Mouse (Mus musculus): ENCODE results near the gene Cdk2. TPM values are rescaled to one million over a fixed set of nuclear protein-coding genes. Genes with fewer than 3 reads are reported as not detected.

Gene Cdk2
- polyA plus RNA-seq, 2 experiments, result 106 to 132 TPM

DNA sequence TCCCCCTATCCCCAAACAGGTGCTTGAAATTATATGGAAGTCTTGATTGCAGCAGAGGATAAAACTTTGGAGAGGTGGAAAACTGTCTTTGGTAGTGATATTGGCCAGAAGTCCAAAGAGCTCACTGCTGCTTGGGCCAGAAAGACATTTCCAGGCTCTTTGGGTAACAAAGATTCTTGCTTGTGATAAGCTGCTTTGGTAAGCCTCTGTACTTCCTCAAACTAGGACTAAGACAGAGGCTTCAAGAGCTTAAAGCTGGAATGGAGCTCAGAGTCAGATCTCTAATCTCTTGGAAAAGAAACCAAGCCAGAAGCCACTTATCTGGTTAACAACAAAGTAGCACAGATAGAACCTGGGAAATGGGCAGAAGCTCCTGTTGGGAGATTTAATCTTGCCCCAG is 42.4 kb downstream of the Cdk2 start:
- no peak for TF ChIP-seq POLR2A (IDR thresholded peaks at IDR 0.05; ENCODE audit: borderline replicate concordance, extremely low read depth, insufficient read depth, insufficient read length)
- H3K27ac ChIP-seq (replicated peaks; ENCODE audit: low read depth, low read length), result no peak overlapping the region
- no peak overlapping the region for H3K4me2 ChIP-seq (replicated peaks; ENCODE audit: low read depth, low read length, severe bottlenecking)
- no peak overlapping the region for H3K9ac ChIP-seq (ENCODE audit: low read depth, low read length, severe bottlenecking)
- no peaks in the 10 kb centered on the region for H3K4me1 ChIP-seq (ENCODE audit: control insufficient read depth, insufficient read depth, low read length)
- no peak for ATAC-seq (ENCODE audit: low FRiP score, low read depth)
- H3K9me3 ChIP-seq (ENCODE audit: control insufficient read depth, low read length), result no peaks in the 10 kb centered on the region
- no peaks in the 10 kb centered on the region for H3K27me3 ChIP-seq (ENCODE audit: control insufficient read depth, insufficient read depth, low read length)
- no peak for DNase-seq (ENCODE audit: low spot score)
- H3K36me3 ChIP-seq (ENCODE audit: control insufficient read depth, insufficient read depth, low read length), result no peaks in the 10 kb centered on the region
- no peak overlapping the region for H3K4me3 ChIP-seq (replicated peaks; ENCODE audit: low read length)

DNA sequence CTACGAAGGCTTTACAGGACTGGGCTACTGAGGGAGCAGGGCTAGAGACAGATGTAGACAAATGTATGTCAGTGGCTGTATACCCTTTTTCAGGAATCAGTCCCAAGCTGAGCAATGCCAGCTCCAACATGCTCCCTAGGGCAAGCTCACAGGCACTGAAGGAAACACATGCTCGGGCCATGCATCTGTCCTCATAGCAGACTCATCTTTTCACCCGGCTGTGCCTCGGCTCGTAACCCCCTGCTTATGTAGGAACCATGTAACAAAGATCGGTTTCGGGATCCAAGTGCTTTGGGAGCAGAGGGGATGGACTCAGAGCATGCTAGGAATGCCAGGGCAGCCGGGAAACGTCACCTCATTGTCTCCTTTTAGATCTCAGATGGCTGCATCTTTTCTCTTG is 45.3 kb downstream of the Cdk2 start:
- no peak for TF ChIP-seq POLR2A (IDR thresholded peaks at IDR 0.05; ENCODE audit: borderline replicate concordance, extremely low read depth, insufficient read depth, insufficient read length)
- 57% methylated on average over 9 of the region's 9 CpGs for WGBS
- no peak for ATAC-seq (ENCODE audit: low FRiP score, low read depth)

DNA sequence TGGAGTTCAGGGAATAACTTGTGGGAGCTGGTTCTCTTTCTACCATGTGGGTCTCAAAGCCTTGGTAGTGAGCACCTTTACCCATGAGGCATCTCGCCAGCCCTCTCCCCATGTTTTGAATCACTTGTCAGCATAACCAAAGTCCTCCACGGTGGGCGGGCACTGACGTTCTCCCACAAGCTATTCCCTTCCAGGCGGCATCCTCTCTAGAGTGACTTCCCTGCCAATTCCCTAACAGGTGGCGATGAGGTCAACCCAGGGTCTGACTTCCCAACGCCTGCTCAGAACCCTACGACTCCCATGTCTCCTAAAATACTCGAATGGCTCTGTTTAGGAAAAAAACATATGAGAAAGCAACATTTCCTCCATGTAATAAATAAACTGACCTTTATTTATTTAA is 47.0 kb downstream of the Cdk2 start:
- WGBS, result 53% methylated on average over 9 of the region's 9 CpGs
- no peak for ATAC-seq (ENCODE audit: low FRiP score, low read depth)

More for the DNA sequence above, 45.3 kb downstream of the Cdk2 start:
- Histone ChIP-seq H3K9ac (ENCODE audit: low read depth, low read length, severe bottlenecking) (no peak overlapping the region), H3K4me3 (replicated peaks; ENCODE audit: low read length) (no peak overlapping the region), H3K36me3 (ENCODE audit: control insufficient read depth, insufficient read depth, low read length) (no peaks in the 10 kb centered on the region), H3K27me3 (ENCODE audit: control insufficient read depth, insufficient read depth, low read length) (no peaks in the 10 kb centered on the region), H3K9me3 (ENCODE audit: control insufficient read depth, low read length) (no peaks in the 10 kb centered on the region), H3K4me1 (ENCODE audit: control insufficient read depth, insufficient read depth, low read length) (no peaks in the 10 kb centered on the region), H3K27ac (replicated peaks; ENCODE audit: low read depth, low read length) (no peak overlapping the region), H3K4me2 (replicated peaks; ENCODE audit: low read depth, low read length, severe bottlenecking) (no peak overlapping the region)
- no peak for DNase-seq (ENCODE audit: low spot score)

DNA sequence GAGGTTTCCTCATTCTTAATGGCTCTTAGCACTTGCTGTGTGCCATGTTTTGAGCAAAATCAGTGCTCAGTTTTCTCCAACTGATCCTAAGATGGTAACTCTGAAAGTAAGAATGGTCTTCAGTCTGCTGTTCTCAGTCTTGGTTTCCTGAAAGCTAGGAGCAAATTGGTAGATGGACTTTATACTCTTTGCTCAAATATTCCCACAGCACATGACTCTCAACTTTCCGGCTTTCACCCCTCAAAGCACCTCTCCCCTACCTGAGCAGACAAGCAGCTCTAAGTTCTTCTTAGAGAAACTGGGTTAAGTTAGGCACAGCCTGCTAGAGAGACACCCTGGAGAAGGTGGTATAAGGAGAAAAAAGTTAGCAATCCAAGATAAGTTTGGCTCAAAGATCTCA is 48.1 kb downstream of the Cdk2 start:
- WGBS, result 93% methylated on average over 1 of the region's 1 CpGs
- TF ChIP-seq POLR2A (IDR thresholded peaks at IDR 0.05; ENCODE audit: borderline replicate concordance, extremely low read depth, insufficient read depth, insufficient read length), result no peak
- H3K4me2 ChIP-seq (replicated peaks; ENCODE audit: low read depth, low read length, severe bottlenecking), result no peak overlapping the region
- H3K9me3 ChIP-seq (ENCODE audit: control insufficient read depth, low read length), result no peaks in the 10 kb centered on the region
- DNase-seq (ENCODE audit: low spot score) (no peak), ATAC-seq (ENCODE audit: low FRiP score, low read depth) (no peak)
- no peak overlapping the region for H3K4me3 ChIP-seq (replicated peaks; ENCODE audit: low read length)
- no peaks in the 10 kb centered on the region for H3K36me3 ChIP-seq (ENCODE audit: control insufficient read depth, insufficient read depth, low read length)
- H3K27ac ChIP-seq (replicated peaks; ENCODE audit: low read depth, low read length), result no peak overlapping the region
- H3K4me1 ChIP-seq (ENCODE audit: control insufficient read depth, insufficient read depth, low read length), result no peaks in the 10 kb centered on the region
- no peak overlapping the region for H3K9ac ChIP-seq (ENCODE audit: low read depth, low read length, severe bottlenecking)
- no peaks in the 10 kb centered on the region for H3K27me3 ChIP-seq (ENCODE audit: control insufficient read depth, insufficient read depth, low read length)

More for the DNA sequence above, 47.0 kb downstream of the Cdk2 start:
- H3K9me3 ChIP-seq (ENCODE audit: control insufficient read depth, low read length), result no peaks in the 10 kb centered on the region
- no peaks in the 10 kb centered on the region for H3K27me3 ChIP-seq (ENCODE audit: control insufficient read depth, insufficient read depth, low read length)
- TF ChIP-seq POLR2A (IDR thresholded peaks at IDR 0.05; ENCODE audit: borderline replicate concordance, extremely low read depth, insufficient read depth, insufficient read length), result no peak
- no peaks in the 10 kb centered on the region for H3K4me1 ChIP-seq (ENCODE audit: control insufficient read depth, insufficient read depth, low read length)
- no peak overlapping the region for H3K4me3 ChIP-seq (replicated peaks; ENCODE audit: low read length)
- H3K4me2 ChIP-seq (replicated peaks; ENCODE audit: low read depth, low read length, severe bottlenecking), result no peak overlapping the region
- DNase-seq (ENCODE audit: low spot score), result peak; percentile 12
- no peaks in the 10 kb centered on the region for H3K36me3 ChIP-seq (ENCODE audit: control insufficient read depth, insufficient read depth, low read length)
- H3K27ac ChIP-seq (replicated peaks; ENCODE audit: low read depth, low read length), result no peak overlapping the region
- H3K9ac ChIP-seq (ENCODE audit: low read depth, low read length, severe bottlenecking), result no peak overlapping the region

DNA sequence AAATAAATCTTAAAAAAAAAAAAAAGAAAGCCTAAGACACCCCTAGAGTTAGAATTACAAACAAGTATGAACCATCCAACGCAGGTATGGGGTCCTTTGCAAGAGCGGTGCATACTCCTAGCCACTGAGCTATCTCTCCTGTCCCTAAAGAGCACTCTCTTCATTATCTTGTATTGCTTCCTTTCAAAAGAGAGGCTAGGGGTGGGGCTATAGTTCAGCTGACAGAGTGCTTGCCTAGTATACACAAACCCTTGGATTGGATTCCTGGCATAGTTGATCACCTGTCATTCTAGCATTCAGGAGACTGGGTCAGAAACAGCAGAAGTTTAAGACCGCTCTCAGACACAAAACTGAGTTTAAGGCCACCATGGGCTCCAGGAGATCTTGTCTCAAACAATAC is 49.6 kb downstream of the Cdk2 start:
- H3K27me3 ChIP-seq (ENCODE audit: control insufficient read depth, insufficient read depth, low read length), result no peaks in the 10 kb centered on the region
- H3K9me3 ChIP-seq (ENCODE audit: control insufficient read depth, low read length), result no peaks in the 10 kb centered on the region
- no peak for ATAC-seq (ENCODE audit: low FRiP score, low read depth)
- no peaks in the 10 kb centered on the region for H3K36me3 ChIP-seq (ENCODE audit: control insufficient read depth, insufficient read depth, low read length)
- H3K27ac ChIP-seq (replicated peaks; ENCODE audit: low read depth, low read length), result no peak overlapping the region
- DNase-seq (ENCODE audit: low spot score), result no peak
- H3K9ac ChIP-seq (ENCODE audit: low read depth, low read length, severe bottlenecking), result no peak overlapping the region
- H3K4me1 ChIP-seq (ENCODE audit: control insufficient read depth, insufficient read depth, low read length), result no peaks in the 10 kb centered on the region
- H3K4me2 ChIP-seq (replicated peaks; ENCODE audit: low read depth, low read length, severe bottlenecking), result no peak overlapping the region
- TF ChIP-seq POLR2A (IDR thresholded peaks at IDR 0.05; ENCODE audit: borderline replicate concordance, extremely low read depth, insufficient read depth, insufficient read length), result no peak
- no peak overlapping the region for H3K4me3 ChIP-seq (replicated peaks; ENCODE audit: low read length)
- WGBS, result 80% methylated on average over 3 of the region's 3 CpGs

DNA sequence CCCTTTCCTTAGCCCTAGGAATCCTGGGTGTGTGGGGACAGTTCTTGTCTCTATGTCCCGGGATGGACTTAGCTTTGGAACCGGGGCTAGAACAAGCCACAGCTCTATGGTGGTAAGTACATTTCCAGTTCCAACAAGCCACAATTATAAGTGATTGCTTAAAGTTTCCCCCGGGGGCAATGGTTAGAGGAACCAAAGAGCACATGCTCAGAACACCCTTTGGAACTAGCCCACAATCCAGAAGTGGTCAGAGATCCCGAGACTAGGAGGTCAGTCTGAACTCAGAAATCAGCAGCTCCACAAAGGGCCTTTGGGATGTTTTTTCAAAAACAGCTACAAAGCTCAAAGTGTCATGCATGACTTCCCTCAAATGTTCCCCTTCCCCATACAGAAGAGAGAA is 51.0 kb downstream of the Cdk2 start:
- no peak for TF ChIP-seq POLR2A (IDR thresholded peaks at IDR 0.05; ENCODE audit: borderline replicate concordance, extremely low read depth, insufficient read depth, insufficient read length)
- H3K27me3 ChIP-seq (ENCODE audit: control insufficient read depth, insufficient read depth, low read length), result no peaks in the 10 kb centered on the region
- no peak for ATAC-seq (ENCODE audit: low FRiP score, low read depth)
- no peaks in the 10 kb centered on the region for H3K4me1 ChIP-seq (ENCODE audit: control insufficient read depth, insufficient read depth, low read length)
- 60% methylated on average over 4 of the region's 4 CpGs for whole genome bisulfite sequencing
- H3K4me2 ChIP-seq (replicated peaks; ENCODE audit: low read depth, low read length, severe bottlenecking), result no peak overlapping the region
- no peak overlapping the region for H3K27ac ChIP-seq (replicated peaks; ENCODE audit: low read depth, low read length)
- no peak overlapping the region for H3K4me3 ChIP-seq (replicated peaks; ENCODE audit: low read length)
- DNase-seq (ENCODE audit: low spot score), result no peak
- no peak overlapping the region for H3K9ac ChIP-seq (ENCODE audit: low read depth, low read length, severe bottlenecking)
- no peaks in the 10 kb centered on the region for H3K36me3 ChIP-seq (ENCODE audit: control insufficient read depth, insufficient read depth, low read length)
- no peaks in the 10 kb centered on the region for H3K9me3 ChIP-seq (ENCODE audit: control insufficient read depth, low read length)

Other genes starting within 250 kb of the Cdk2 start
- gene Smarcc2, start 245.8 kb downstream of the Cdk2 start, polyA plus RNA-seq (2012; rRNA removed), result 216 and 219 TPM in 2 replicates
- gene Smarcc2, start 245.8 kb downstream of the Cdk2 start, polyA plus RNA-seq (2014; fragmentation: Nextera tagmentation; extraction: Ambion mirVana), result 98.0 and 110 TPM in 2 replicates
- gene Myl6, start 210.9 kb downstream of the Cdk2 start, polyA plus RNA-seq (2012; rRNA removed), result 1,142 and 1,623 TPM in 2 replicates
- gene Myl6, start 210.9 kb downstream of the Cdk2 start, polyA plus RNA-seq (2014; fragmentation: Nextera tagmentation; extraction: Ambion mirVana), result 1,081 and 1,105 TPM in 2 replicates
- 54.9 and 56.7 TPM in 2 replicates for gene Myl6b, start 206.3 kb downstream of the Cdk2 start, polyA plus RNA-seq (2012; rRNA removed)
- 6.1 and 6.6 TPM in 2 replicates for gene Myl6b, start 206.3 kb downstream of the Cdk2 start, polyA plus RNA-seq (2014; fragmentation: Nextera tagmentation; extraction: Ambion mirVana)
- gene Esyt1, start 179.2 kb downstream of the Cdk2 start, polyA plus RNA-seq (2012; rRNA removed), result 51.3 and 59.6 TPM in 2 replicates
- gene Esyt1, start 179.2 kb downstream of the Cdk2 start, polyA plus RNA-seq (2014; fragmentation: Nextera tagmentation; extraction: Ambion mirVana), result 35.8 and 37.9 TPM in 2 replicates
- gene Zc3h10, start 157.3 kb downstream of the Cdk2 start, polyA plus RNA-seq (2012; rRNA removed), result 15.2 and 17.2 TPM in 2 replicates
- gene Zc3h10, start 157.3 kb downstream of the Cdk2 start, polyA plus RNA-seq (2014; fragmentation: Nextera tagmentation; extraction: Ambion mirVana), result 13.7 and 14.5 TPM in 2 replicates
- gene Rpl41, start 155.7 kb downstream of the Cdk2 start, polyA plus RNA-seq (2012; rRNA removed), result 2,621 and 3,931 TPM in 2 replicates
- gene Rpl41, start 155.7 kb downstream of the Cdk2 start, polyA plus RNA-seq (2014; fragmentation: Nextera tagmentation; extraction: Ambion mirVana), result 4,572 and 4,920 TPM in 2 replicates
- gene Pa2g4, start 139.0 kb downstream of the Cdk2 start, polyA plus RNA-seq (2012; rRNA removed), result 111 and 186 TPM in 2 replicates
- 207 and 210 TPM in 2 replicates for gene Pa2g4, start 139.0 kb downstream of the Cdk2 start, polyA plus RNA-seq (2014; fragmentation: Nextera tagmentation; extraction: Ambion mirVana)
- gene Erbb3, start 115.4 kb downstream of the Cdk2 start, polyA plus RNA-seq (2012; rRNA removed), result 17.5 and 18.2 TPM in 2 replicates
- 19.6 and 21.1 TPM in 2 replicates for gene Erbb3, start 115.4 kb downstream of the Cdk2 start, polyA plus RNA-seq (2014; fragmentation: Nextera tagmentation; extraction: Ambion mirVana)
- gene Rps26, start 78.3 kb downstream of the Cdk2 start, polyA plus RNA-seq (2012; rRNA removed), result 1,619 and 1,662 TPM in 2 replicates
- 1,135 and 1,177 TPM in 2 replicates for gene Rps26, start 78.3 kb downstream of the Cdk2 start, polyA plus RNA-seq (2014; fragmentation: Nextera tagmentation; extraction: Ambion mirVana)
- gene Ikzf4, start 59.0 kb downstream of the Cdk2 start, polyA plus RNA-seq (2012; rRNA removed), result 8.0 and 10.3 TPM in 2 replicates
- gene Ikzf4, start 59.0 kb downstream of the Cdk2 start, polyA plus RNA-seq (2014; fragmentation: Nextera tagmentation; extraction: Ambion mirVana), result 4.6 and 5.2 TPM in 2 replicates
- 17.0 and 17.7 TPM in 2 replicates for gene Suox, start 31.0 kb downstream of the Cdk2 start, polyA plus RNA-seq (2012; rRNA removed)
- 13.1 and 16.3 TPM in 2 replicates for gene Suox, start 31.0 kb downstream of the Cdk2 start, polyA plus RNA-seq (2014; fragmentation: Nextera tagmentation; extraction: Ambion mirVana)
- 88.3 and 96.3 TPM in 2 replicates for gene Rab5b, start 8.8 kb downstream of the Cdk2 start, polyA plus RNA-seq (2012; rRNA removed)
- gene Rab5b, start 8.8 kb downstream of the Cdk2 start, polyA plus RNA-seq (2014; fragmentation: Nextera tagmentation; extraction: Ambion mirVana), result 78.8 and 86.9 TPM in 2 replicates
- gene Pmel, start 836 bp downstream of the Cdk2 start, polyA plus RNA-seq (2012; rRNA removed), result 3.7 and 3.8 TPM in 2 replicates
- gene Pmel, start 836 bp downstream of the Cdk2 start, polyA plus RNA-seq (2014; fragmentation: Nextera tagmentation; extraction: Ambion mirVana), result 4.6 and 5.5 TPM in 2 replicates
- gene Dgka, start 39.8 kb upstream of the Cdk2 start, polyA plus RNA-seq (2012; rRNA removed), result 23.0 and 26.6 TPM in 2 replicates
- gene Dgka, start 39.8 kb upstream of the Cdk2 start, polyA plus RNA-seq (2014; fragmentation: Nextera tagmentation; extraction: Ambion mirVana), result 18.4 and 19.9 TPM in 2 replicates
- gene Pym1, start 42.9 kb upstream of the Cdk2 start, polyA plus RNA-seq (2012; rRNA removed), result 49.9 and 60.3 TPM in 2 replicates
- 36.0 and 36.8 TPM in 2 replicates for gene Pym1, start 42.9 kb upstream of the Cdk2 start, polyA plus RNA-seq (2014; fragmentation: Nextera tagmentation; extraction: Ambion mirVana)
- 1.4 TPM in 2 replicates for gene Mmp19, start 85.9 kb upstream of the Cdk2 start, polyA plus RNA-seq (2012; rRNA removed)
- 0.86 and 1.1 TPM in 2 replicates for gene Mmp19, start 85.9 kb upstream of the Cdk2 start, polyA plus RNA-seq (2014; fragmentation: Nextera tagmentation; extraction: Ambion mirVana)
- 26.3 and 30.6 TPM in 2 replicates for gene Dnajc14, start 99.0 kb upstream of the Cdk2 start, polyA plus RNA-seq (2012; rRNA removed)
- gene Dnajc14, start 99.0 kb upstream of the Cdk2 start, polyA plus RNA-seq (2014; fragmentation: Nextera tagmentation; extraction: Ambion mirVana), result 44.5 and 45.7 TPM in 2 replicates
- 41.3 and 59.1 TPM in 2 replicates for gene Tmem198b, start 99.3 kb upstream of the Cdk2 start, polyA plus RNA-seq (2012; rRNA removed)
- 14.9 and 18.6 TPM in 2 replicates for gene Tmem198b, start 99.3 kb upstream of the Cdk2 start, polyA plus RNA-seq (2014; fragmentation: Nextera tagmentation; extraction: Ambion mirVana)
- 68.2 and 122 TPM in 2 replicates for gene Sarnp, start 112.3 kb upstream of the Cdk2 start, polyA plus RNA-seq (2012; rRNA removed)
- gene Sarnp, start 112.3 kb upstream of the Cdk2 start, polyA plus RNA-seq (2014; fragmentation: Nextera tagmentation; extraction: Ambion mirVana), result 200 TPM in 2 replicates
- gene Ormdl2, start 116.6 kb upstream of the Cdk2 start, polyA plus RNA-seq (2012; rRNA removed), result 29.4 and 31.6 TPM in 2 replicates
- gene Ormdl2, start 116.6 kb upstream of the Cdk2 start, polyA plus RNA-seq (2014; fragmentation: Nextera tagmentation; extraction: Ambion mirVana), result 45.4 and 52.7 TPM in 2 replicates
- gene Gdf11, start 186.7 kb upstream of the Cdk2 start, polyA plus RNA-seq (2012; rRNA removed), result 10.8 and 11.8 TPM in 2 replicates
- gene Gdf11, start 186.7 kb upstream of the Cdk2 start, polyA plus RNA-seq (2014; fragmentation: Nextera tagmentation; extraction: Ambion mirVana), result 6.3 and 9.2 TPM in 2 replicates
- 346 and 448 TPM in 2 replicates for gene Cd63, start 196.0 kb upstream of the Cdk2 start, polyA plus RNA-seq (2012; rRNA removed)
- gene Cd63, start 196.0 kb upstream of the Cdk2 start, polyA plus RNA-seq (2014; fragmentation: Nextera tagmentation; extraction: Ambion mirVana), result 942 and 957 TPM in 2 replicates
- 17.9 and 23.2 TPM in 2 replicates for gene Rdh5, start 217.9 kb upstream of the Cdk2 start, polyA plus RNA-seq (2012; rRNA removed)
- gene Rdh5, start 217.9 kb upstream of the Cdk2 start, polyA plus RNA-seq (2014; fragmentation: Nextera tagmentation; extraction: Ambion mirVana), result 11.8 and 12.5 TPM in 2 replicates
- 211 and 285 TPM in 2 replicates for gene Bloc1s1, start 219.0 kb upstream of the Cdk2 start, polyA plus RNA-seq (2012; rRNA removed)
- gene Bloc1s1, start 219.0 kb upstream of the Cdk2 start, polyA plus RNA-seq (2014; fragmentation: Nextera tagmentation; extraction: Ambion mirVana), result 242 and 262 TPM in 2 replicates
- gene Itga7, start 228.8 kb upstream of the Cdk2 start, polyA plus RNA-seq (2012; rRNA removed), result 22.3 and 24.1 TPM in 2 replicates
- 7.0 and 11.5 TPM in 2 replicates for gene Itga7, start 228.8 kb upstream of the Cdk2 start, polyA plus RNA-seq (2014; fragmentation: Nextera tagmentation; extraction: Ambion mirVana)

All from limb, embryonic 14.5 days (tissue).